Mouse (Mus musculus) ovary, postnatal 14 days (tissue): ENCODE measurements at regions not wholly inside any gene's neighbourhood (a gene's known extent, or its start where the extent isn't known, plus 50 kb on each side); places are given as distances from the start of the nearest gene placed in this dataset.
A peak's percentile ranks its signal among the peaks of the same experiment; 100 is the strongest.

Source experiments
- DNase-seq: peaks from one replicate; pipeline ENCODE4 v3.0.0; 2022; ENCODE audit warnings: low spot score

DNA sequence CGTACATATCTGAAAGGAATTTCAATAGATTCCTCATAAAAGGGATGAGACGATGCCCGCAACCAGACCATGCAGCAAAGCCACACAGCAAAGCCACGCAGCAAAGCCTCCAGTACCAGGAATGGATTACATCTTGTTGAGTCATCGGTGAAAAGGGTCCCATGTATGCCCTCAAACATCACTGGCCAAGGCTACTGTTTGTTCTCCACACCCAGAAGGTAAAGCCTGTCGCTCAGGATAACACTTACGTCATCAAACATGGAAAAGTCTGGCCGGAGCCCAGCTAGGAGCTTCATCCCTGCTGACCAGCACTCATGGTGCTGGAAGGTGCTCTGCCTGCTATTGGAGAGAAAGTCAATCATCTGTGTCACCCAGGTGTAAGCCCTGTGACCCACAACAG is 275.7 kb downstream of the Hlx start:
- no peak for DNase-seq

GRCm38 (mm10) chr1:184454381-184454780 is 278.0 kb downstream of the Hlx start:
- DNase-seq: no peak

DNA sequence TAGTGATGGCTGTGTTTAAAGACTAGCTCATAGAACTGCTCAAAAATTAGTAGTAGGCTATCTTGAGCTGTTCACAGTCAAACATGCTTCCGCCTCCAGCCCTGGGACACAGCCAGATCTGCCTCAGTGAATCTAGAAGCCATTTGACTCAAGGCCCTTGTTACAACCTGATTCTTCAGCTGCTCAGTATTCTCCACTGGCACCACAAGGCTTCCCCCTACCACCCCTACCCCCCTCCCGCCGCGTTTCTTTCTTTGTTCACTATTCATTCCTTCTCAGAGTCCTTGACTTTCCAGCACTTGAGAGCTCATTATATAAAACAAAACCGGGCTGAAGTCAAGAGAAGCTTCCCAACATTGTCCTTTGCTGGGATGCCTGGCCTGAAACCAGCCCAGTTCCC is 278.7 kb downstream of the Hlx start:
- DNase-seq: no peak

DNA sequence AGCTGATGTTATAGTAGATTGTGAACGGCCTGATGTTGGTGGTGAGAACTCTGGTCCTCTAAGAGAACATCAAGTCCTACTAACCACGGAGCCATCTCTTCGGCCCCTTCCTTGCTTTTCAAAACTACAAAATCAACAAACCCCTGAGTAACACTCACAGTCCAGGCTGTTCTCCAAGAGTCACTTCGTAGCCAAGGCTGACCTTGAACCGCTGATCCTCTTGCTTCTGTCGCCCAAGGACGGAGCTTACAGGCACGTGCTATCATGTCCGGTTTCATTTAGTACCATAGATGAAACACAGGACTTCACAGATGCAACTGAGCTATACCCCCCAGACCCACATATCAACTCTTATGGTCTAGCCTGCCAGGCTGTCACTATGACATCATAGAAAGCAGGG is 279.4 kb downstream of the Hlx start:
- DNase-seq: no peak

DNA sequence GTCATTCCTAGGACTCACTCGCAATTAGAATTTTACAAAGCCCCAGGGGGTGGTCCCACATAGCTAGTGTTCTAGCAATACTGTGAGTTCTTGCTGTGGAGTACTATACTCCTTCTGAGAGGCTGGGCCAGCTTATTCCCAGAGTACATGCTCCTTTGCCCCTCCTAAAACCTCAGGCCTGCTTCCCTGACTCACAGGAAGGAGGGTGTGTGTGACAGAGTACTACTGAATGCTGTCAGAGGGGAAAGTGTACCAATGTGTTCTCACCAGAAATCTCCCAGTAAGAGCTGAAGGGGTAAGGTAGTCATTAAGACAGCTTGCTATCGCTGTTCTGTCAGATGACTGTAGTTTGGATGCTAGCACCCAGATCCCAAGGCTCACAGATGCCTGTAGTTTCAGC is 280.7 kb downstream of the Hlx start:
- no peak for DNase-seq

DNA sequence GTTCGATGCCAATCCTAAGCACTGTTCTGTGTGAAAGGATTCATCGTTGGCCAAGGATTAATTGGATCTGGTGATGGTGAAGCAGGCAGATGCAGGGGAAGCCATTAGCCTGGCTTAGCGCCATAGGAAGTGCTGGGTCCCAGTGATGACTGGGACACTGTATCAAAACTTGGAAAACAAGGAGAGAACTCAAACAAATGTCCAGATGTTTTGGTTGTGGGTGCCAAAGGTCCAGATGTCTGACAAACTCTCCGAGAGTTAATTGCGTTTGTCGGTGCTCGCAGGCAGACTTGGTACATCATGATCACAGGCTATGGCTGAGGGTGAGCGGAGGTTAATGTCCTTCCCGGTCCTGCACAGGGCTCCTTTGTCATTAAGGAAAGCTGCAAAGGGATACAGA is 283.4 kb downstream of the Hlx start:
- no peak for DNase-seq

- peak; percentile 70 for DNase-seq
These were observed 284.5 kb downstream of the Hlx start for GRCm38 (mm10) chr1:184447911-184448310.

DNA sequence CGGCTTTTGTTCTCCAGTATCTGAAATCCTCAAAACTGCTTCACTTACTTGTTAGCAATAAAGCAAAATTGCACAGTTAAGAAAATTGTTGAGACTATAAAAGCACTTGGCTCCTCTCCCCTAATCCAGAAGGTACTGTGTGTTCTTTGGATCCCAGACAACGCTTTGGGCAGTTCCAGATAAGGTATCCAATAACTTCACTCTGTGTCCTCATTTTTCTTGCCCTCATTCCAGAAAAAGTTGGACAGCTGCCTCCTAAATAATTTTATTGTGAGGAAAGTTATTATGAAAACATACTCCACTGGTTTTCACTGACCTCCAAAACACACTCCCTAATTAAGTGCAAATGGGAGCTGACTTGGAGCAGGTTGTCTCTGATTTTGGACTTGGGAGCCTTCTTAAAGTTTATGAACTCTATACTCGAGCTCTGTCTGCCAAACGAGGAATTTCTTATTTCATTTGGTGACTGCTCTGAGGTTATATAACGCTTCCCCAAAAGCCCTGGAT is 285.2 kb downstream of the Hlx start:
- peak; percentile 37 for DNase-seq

- no peak for DNase-seq
These were observed 288.2 kb downstream of the Hlx start for GRCm38 (mm10) chr1:184444189-184444588.

GRCm38 (mm10) chr1:184442701-184443100 is 289.7 kb downstream of the Hlx start:
- DNase-seq: no peak

DNA sequence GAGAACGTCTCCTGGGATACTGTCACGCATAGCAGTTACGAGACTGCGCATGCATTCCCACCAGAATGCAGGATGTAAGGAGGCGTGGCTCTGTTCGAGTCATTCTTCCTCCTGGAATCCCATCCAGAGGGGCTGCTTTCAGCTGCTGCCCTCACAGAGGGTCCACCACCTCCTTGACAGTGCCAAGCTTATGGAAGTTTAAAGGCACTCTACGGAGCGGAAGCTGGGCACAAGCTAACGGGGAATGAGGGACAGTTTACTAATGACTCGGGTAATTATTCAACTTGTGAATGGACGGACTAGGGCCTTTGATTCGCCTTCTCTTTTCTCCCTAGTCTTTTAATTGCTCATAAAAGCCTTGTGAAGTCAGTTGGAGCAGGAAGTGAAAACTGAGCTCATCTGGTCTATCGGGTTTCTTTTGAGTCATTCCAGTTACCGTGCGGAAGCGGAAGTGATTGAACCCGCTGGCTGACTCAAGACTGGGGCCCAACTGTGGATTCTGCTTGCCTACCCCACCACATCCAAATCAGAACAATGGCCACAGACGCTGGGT is 291.3 kb downstream of the Hlx start:
- no peak for DNase-seq

- DNase-seq: no peak
These were observed 292.9 kb downstream of the Hlx start for GRCm38 (mm10) chr1:184439506-184439905.

- DNase-seq: no peak
These were observed 296.0 kb downstream of the Hlx start for GRCm38 (mm10) chr1:184436387-184436786.

DNA sequence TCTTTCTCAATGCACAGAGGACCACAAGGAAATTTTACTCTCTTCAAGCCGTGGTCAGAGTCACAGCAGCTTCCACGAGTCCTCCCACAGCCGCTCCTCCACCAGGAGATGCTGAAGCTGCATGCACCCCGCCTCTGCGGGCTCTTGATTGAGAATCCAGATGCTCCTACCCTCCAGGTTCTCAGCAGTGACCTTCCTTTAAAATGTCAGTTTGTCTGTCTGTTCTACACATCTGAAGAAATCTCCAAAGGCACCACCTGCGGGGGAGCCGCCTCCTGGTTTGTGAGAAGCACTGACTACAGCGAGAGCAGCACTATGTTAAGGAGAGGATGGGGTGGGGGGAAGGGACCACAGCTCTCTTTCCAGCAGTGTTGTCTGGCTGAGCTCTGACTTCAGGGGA is 303.8 kb downstream of the Hlx start:
- no peak for DNase-seq

GRCm38 (mm10) chr1:184428035-184428434 is 304.4 kb downstream of the Hlx start:
- DNase-seq: no peak

GRCm38 (mm10) chr1:184425694-184426093 is 306.7 kb downstream of the Hlx start:
- DNase-seq: no peak

GRCm38 (mm10) chr1:184424035-184424434 is 308.4 kb downstream of the Hlx start:
- DNase-seq: no peak

DNA sequence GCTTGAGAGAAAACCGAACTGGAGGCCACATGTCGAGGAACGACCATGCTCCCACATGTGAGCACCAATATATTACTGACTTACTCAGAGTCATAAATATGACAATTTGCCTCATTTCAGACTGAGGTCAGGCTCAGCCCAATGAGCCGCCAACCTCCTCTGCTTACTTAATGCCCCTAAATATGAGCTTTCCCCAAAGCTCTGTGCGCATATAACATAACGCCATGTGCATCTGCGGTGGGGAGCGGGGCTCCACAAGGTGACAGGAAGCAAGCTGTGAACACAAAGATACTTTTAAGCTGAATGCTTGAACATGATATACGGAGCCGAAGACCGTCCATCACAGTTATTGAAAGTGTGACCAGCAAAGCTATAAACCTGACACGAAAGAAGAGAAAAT is 319.8 kb downstream of the Hlx start:
- DNase-seq: no peak

DNA sequence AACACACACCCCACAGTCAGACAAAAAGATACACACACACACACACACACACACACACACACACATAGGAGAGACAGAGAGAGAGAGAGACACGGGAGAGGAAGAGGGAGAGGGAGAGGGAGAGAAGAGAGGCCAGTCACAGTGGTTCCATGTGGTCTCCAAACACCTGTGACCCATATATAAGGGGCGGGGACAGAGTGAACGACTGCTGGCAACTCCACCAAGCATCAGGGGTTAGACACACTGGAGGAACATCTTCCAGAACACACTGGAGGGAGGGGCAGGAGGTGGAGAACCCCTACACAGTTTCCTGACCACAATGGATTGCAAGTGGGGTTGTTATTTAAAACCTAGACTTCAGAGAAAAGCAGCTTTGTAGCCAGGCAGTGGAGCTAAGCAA is 321.4 kb downstream of the Hlx start:
- no peak for DNase-seq

DNA sequence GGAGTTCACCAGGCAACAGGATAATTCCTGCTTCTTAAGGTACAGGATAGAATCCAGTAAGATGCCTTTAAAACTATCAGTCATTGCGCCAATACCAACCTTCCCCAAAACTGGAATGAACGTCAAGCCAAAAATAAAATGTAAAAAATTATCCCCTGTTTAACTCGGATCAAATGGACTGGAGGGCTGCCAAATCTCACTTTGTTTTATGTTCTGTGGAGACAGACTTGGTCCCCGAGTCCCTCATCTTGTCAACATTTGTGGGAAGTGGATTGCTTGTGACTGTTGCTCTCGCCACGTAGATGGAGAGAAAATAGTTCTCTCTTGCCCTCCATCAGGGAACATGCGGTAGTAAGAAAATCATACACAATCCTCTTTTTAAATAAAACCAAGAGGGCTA is 322.4 kb downstream of the Hlx start:
- no peak for DNase-seq

- DNase-seq: no peak
These were observed 329.4 kb downstream of the Hlx start for GRCm38 (mm10) chr1:184402985-184403384.

DNA sequence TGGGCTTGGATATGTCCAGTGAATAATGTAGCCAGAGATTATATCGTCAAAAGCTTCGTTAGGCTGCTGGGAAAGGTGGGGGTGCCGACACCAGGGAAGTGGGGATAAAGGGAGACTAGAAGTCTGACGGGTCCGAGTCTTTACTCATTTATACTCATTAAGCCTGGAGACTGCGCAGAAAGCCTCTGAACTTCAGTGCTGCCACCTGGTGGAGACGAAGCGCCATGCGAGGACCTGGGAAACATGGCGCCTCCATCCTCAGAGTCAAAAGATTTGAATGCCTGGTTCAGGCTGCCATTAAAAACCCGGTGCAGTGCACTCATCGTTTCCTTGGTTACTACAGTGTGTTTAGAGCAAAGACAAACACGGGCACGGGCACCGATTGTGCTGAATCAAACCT is 337.2 kb downstream of the Hlx start:
- peak; percentile 40 for DNase-seq

- DNase-seq: no peak
These were observed 337.7 kb downstream of the Hlx start for GRCm38 (mm10) chr1:184394559-184395194.
